Mouse (Mus musculus) olfactory bulb, adult 2 months (tissue): ENCODE results near the gene Kctd19. TPM values are rescaled to one million over a fixed set of nuclear protein-coding genes. Genes with fewer than 3 reads are reported as not detected.

Experiments
- H3K27ac ChIP-seq: fragments of 200-500 bp; 2 replicates; pipeline ENCODE4 v1.5.1; 2012; ENCODE audit warnings: low read depth, low read length; ENCODE audit not compliant: insufficient read depth
- H3K4me1 ChIP-seq: fragments of 200-500 bp; 2 replicates; pipeline ENCODE4 v1.6.1; 2012; ENCODE audit warnings: low read length; ENCODE audit not compliant: control insufficient read depth, insufficient read depth
- H3K4me3 ChIP-seq: fragments of 200-500 bp; 2 replicates; pipeline ENCODE4 v1.5.1; 2012; ENCODE audit warnings: mild to moderate bottlenecking, low read depth, low read length, moderate library complexity; ENCODE audit not compliant: insufficient read depth
- CTCF ChIP-seq: fragments of 200-500 bp; IDR thresholded peaks from 2 replicates; pipeline ENCODE4 v1.5.1; 2012; ENCODE audit warnings: low read depth, mild to moderate bottlenecking, low read length, moderate library complexity; ENCODE audit not compliant: insufficient read depth
- POLR2A ChIP-seq: fragments of 200-500 bp; IDR thresholded peaks from 2 replicates; pipeline ENCODE4 v1.6.1; 2012; ENCODE audit warnings: mild to moderate bottlenecking, low read depth, low read length, moderate library complexity; ENCODE audit not compliant: insufficient read depth
- WGBS: fragments of 180-500 bp; shearing (Covaris S2); methylation state at CpG from one replicate; pipeline ENCODE4 v1.1.7; 2018; 5-methylcytosine and 5-hydroxymethylcytosine counted together
- polyA plus RNA-seq: library from polyadenylated mRNA; stranded (reverse); fragments of >200 nt; gene quantifications from 2 replicates; pipeline ENCODE4 v1.2.4, GENCODE M21; 2012; ENCODE audit warnings: low replicate concordance; ENCODE audit not compliant: missing spikeins, insufficient read depth, insufficient read length

The Kctd19 gene
- polyA plus RNA-seq, 1 experiment: not detected

DNA sequence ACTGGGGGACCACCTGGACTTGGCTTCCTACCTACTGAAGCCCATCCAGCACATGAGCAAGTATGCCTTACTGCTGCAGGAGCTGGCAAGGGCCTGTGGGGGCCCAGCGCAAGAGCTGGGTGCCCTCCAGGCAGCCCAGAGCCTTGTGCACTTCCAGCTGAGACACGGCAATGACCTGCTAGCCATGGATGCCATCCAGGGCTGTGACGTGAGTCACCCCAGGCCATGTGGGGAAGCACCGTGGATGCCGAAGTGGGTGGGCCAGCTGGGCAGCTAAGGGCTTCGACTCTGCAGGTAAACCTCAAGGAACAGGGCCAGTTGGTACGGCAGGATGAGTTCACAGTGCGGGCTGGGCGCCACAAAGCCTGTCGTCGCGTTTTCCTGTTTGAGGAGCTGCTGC, 33.0 kb downstream of the Kctd19 start:
- WGBS: 92% methylated on average over 12 of the region's 12 CpGs
- Histone ChIP-seq H3K4me3 (no peak overlapping the region), H3K27ac (no peak overlapping the region), H3K4me1 (peaks cover 5% of the 10 kb centered on the region; the same call in 1 of the 2 replicates)
- no peak for TF ChIP-seq POLR2A
- TF ChIP-seq CTCF: no peak

DNA sequence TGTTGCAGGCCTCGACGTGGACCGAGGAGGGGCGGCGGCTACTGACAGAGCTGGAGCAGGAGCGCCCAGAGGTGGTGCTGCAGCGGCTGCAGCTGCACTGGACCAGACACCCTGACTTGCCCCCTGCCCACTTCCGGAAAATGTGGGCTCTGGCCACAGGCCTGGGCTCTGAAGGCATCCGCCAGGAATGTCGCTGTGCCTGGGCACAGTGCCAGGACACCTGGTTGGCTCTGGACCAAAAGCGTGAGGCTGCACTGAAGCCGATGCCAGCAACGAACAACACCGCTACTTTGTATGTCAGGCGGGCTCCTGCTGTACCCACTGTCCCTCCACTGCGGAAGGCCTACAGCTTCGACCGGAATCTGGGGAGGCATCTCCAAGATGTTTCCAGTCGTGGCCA, 34.6 kb downstream of the Kctd19 start:
- Histone ChIP-seq H3K4me1 (peaks cover 11% of the 10 kb centered on the region), H3K4me3 (no peak overlapping the region), H3K27ac (no peak overlapping the region)
- 45% methylated on average over 19 of the region's 19 CpGs for WGBS
- TF ChIP-seq POLR2A (no peak), CTCF (no peak)

DNA sequence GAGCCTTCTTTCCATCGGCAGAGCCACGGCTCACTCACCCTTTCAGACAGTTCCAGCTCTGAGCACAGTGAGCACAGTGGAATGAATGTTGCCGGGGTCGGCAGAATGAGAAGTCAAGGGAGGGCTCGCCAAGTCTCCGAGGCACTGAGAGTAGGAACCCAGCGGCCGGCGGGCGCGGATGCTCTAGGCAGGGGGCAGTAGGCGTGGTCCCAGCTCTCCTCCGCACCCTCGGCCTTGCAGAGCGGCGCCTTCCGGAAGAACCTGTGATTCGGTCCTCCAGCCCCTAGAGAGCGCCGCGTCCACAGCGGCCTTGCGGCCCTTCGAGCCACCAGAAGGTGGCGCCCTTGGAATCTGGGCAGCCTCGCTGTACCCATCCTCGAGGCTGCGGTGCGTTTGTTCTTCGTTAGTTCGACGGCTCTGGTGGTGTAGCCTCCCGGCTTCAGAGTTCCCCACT, 38.8 kb downstream of the Kctd19 start:
- Histone ChIP-seq H3K4me1 (peaks cover 11% of the 10 kb centered on the region), H3K27ac (no peak overlapping the region), H3K4me3 (peak overlapping the region; percentile 25)
- TF ChIP-seq CTCF (peak; percentile 60; the same call in 1 of the 2 replicates), POLR2A (no peak)
- 30% methylated on average over 33 of the region's 33 CpGs for WGBS

DNA sequence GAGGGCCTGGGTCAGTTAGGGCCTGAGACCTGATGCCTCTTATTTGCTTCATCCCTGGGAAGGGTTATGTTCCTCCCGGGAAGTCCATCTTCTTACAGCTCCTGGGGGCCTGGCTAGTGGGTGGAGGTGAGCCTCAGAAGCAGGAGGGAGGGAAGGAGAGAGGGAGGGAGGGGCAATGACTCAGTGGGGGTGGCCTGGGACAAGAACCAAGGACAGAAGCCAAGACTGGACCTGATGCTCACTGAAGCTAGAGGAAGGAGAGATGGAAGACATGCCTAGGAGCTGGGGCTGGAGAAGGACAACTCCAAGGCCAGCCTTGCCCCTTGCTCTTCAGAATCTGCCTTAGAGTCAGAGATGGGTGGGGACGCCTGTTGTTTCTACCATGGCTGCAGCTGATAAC, 40.3 kb downstream of the Kctd19 start, which contains the start of gene Plekhg4:
TSS of gene Plekhg4 (plus strand) at position 243 of the 400 bp plus-strand sequence.
- TF ChIP-seq POLR2A (no peak), CTCF (no peak)
- Histone ChIP-seq H3K4me3 (no peak within 1 kb of the TSS), H3K4me1 (peaks cover 7% of the 10 kb centered on the region), H3K27ac (no peak within 1 kb of the TSS)
- 81% methylated on average over 2 of the region's 2 CpGs for WGBS

DNA sequence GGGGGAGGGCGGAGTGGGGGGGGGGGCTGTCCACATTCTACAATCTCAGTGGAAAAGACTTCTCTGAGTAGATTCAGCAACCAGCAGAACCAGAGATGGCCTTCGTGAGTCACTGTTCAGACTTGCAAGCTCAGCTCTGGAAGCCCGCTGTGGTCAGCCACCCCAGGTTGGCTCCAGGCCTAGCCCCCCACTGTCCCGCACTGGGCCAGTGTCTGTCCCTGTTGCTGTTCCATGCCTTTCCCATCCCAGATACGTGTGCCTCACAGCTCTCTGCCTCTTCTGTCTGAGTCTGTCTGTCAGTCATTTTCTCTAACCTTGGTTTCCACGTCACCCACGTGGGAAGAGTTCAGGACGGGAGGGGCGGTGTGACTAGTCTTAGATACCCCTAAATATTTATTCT, 40.8 kb downstream of the Kctd19 start:
- WGBS: 81% methylated on average over 9 of the region's 9 CpGs
- no peak for TF ChIP-seq CTCF
- TF ChIP-seq POLR2A: no peak
- H3K27ac ChIP-seq: no peak overlapping the region

DNA sequence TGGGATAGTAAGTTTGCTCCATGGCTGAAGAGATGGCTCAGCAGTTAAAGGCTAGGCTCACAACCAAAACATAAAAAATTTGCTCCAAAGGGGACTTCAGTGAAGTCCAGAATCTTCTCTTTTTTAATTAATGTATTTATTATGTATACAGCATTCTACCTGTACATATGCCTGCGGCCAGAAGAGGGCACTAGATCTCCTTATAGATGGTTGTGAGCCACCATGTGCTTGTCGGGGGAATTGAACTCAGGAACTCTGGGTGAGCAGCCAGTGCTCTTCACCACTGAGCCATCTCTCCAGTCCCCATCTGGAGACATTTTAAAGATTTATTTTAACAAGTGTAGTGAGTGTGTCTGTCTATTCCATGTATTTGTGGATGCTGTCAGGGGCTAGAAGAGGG, 46.2 kb downstream of the Kctd19 start:
- Histone ChIP-seq H3K4me3 (no peak overlapping the region), H3K4me1 (0 out of 2 replicates have a peak, but pooled peaks cover 2% of the 10 kb centered on the region), H3K27ac (no peak overlapping the region)
- TF ChIP-seq POLR2A (no peak), CTCF (no peak)
- WGBS: 73% methylated on average over 2 of the region's 2 CpGs

More for the DNA sequence above, 40.8 kb downstream of the Kctd19 start:
- H3K4me3 ChIP-seq: no peak overlapping the region
- peaks cover 7% of the 10 kb centered on the region for H3K4me1 ChIP-seq

DNA sequence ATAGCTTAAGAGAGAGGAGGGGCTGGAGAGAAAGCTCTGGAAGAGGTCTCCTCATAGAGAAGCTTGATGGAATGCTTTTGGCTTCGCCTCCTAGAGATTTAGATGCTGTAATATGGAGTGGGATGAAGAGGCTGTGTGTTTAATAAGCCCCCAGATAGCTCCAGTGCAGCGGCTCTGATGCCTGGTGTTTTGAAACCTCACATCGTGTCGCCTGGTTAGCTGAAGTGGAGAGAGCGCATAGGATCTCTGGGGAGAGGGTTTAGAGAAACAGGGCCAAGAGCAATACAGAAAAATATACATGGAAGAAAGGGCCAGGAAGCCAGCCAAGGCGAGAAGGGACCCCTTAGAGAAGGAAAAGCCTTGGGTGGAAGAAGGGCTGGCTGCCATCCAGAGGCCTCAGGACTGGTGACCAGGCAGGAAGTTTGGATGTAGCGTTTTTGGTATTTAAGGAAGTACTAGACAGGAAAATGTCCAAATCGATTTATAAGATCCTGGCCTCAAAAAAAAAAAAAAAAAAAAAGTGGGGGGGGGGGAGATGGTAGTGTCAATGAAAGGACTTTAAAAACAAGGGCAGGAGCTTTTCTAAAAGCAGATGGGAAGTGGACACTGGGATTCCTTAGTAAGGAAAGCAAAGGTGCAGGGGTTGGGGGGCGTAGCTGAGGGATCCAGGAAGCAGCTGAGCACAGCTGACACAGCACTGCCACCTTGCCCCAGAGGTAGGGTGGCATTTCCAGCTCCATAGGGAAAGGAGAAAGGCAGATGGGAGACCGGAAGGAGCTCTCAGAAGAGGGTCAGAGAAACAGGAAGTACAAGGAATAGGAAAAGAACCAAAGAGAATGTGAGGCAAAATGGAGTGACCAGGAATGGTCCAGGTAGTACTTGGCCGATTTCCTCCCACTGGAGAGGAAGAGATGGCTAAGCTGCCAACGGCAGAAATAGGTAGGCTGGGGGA, 51.3 kb downstream of the Kctd19 start:
- H3K4me1 ChIP-seq: 0 out of 2 replicates have a peak, but pooled peaks cover 2% of the 10 kb centered on the region
- H3K27ac ChIP-seq: no peak overlapping the region
- H3K4me3 ChIP-seq: no peak overlapping the region
- TF ChIP-seq CTCF (no peak), POLR2A (no peak)
- 66% methylated on average over 12 of the region's 12 CpGs for WGBS

DNA sequence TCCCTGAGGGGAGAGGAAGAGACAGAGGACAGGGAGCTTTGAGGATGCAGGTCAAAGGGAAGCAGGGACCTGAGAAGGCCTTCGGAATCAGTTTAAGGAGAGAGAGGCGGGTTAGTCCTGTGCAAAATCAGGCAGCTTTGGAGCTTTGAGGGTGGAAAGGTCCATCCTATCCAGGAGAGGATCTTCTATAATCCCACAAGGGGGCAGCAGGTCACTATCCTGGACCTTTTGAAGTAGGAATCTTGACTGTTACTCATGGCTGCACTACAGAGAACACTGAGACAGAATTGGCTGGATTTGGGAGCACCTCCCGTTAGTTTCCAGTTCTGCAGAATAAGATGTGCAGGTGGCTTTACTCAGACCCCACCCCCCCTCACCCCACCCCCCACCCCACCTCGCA, 53.7 kb downstream of the Kctd19 start:
- Histone ChIP-seq H3K4me1 (0 out of 2 replicates have a peak, but pooled peaks cover 2% of the 10 kb centered on the region), H3K4me3 (no peak overlapping the region), H3K27ac (no peak overlapping the region)
- TF ChIP-seq POLR2A (no peak), CTCF (no peak)
- 51% methylated on average over 4 of the region's 4 CpGs for WGBS

DNA sequence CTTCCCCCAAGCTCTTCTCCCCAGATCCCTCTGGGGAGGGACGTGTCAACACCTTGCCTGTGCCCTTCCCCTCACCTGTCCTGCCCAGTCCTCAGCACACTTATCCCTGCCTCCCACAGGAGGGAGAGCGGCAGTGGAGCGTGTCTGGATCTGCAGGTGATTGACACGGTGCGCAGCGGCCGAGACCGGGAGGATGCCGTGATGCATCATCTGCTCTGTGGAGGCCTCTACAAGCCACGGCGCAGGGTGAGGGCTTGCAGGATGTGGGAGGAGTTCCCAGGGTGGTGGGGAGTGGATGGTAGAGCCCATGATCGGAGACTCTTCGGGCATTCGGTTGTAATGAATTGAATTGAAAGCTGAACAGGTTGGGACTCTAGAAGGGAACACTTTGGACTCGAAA, 54.1 kb downstream of the Kctd19 start:
- 0 out of 2 replicates have a peak, but pooled peaks cover 2% of the 10 kb centered on the region for H3K4me1 ChIP-seq
- TF ChIP-seq POLR2A (no peak), CTCF (no peak)
- 89% methylated on average over 15 of the region's 15 CpGs for WGBS
- no peak overlapping the region for H3K4me3 ChIP-seq
- H3K27ac ChIP-seq: no peak overlapping the region
